Mouse (Mus musculus) MEL-GATA-1-ER (cell line): ENCODE data around the gene Pigr.

Source experiments
- DNase-seq: peaks from one replicate; pipeline ENCODE4 v3.0.0-alpha.2; 2012; ENCODE audit warnings: low read depth; ENCODE audit errors: extremely low read depth

Pigr gene

GRCm38 (mm10) chr1:130826448-130826847 lies at the start of gene Pigr:
Gene Pigr, plus strand, starts transcription at chr1:130826684.
- DNase-seq, result no peak

- no peak for DNase-seq
These were observed 46.6 kb upstream of the Pigr start for GRCm38 (mm10) chr1:130779867-130780266.

- DNase-seq, result no peak
These were observed 42.4 kb upstream of the Pigr start for GRCm38 (mm10) chr1:130784054-130784453.

DNA sequence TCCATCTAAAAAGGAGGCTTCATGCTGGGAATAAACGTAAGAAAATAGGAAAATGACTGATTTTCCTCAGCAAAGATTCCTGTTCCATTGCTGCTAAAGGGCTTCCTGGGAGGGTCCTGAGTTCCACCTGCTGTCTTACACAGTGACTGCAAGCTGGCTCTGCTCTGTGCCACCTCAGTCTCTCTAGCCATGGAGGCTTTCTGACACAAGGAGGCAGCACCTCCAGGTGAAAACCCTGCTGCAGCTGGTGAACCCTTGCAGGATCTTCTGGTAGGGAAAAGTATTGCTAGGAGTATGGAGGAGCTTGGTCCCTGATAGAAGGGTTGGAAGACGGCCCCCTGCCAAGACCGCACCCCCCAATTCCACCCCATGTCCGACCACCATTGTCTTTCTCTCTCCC lies 39.5 kb upstream of the Pigr start:
- DNase-seq, result no peak

DNA sequence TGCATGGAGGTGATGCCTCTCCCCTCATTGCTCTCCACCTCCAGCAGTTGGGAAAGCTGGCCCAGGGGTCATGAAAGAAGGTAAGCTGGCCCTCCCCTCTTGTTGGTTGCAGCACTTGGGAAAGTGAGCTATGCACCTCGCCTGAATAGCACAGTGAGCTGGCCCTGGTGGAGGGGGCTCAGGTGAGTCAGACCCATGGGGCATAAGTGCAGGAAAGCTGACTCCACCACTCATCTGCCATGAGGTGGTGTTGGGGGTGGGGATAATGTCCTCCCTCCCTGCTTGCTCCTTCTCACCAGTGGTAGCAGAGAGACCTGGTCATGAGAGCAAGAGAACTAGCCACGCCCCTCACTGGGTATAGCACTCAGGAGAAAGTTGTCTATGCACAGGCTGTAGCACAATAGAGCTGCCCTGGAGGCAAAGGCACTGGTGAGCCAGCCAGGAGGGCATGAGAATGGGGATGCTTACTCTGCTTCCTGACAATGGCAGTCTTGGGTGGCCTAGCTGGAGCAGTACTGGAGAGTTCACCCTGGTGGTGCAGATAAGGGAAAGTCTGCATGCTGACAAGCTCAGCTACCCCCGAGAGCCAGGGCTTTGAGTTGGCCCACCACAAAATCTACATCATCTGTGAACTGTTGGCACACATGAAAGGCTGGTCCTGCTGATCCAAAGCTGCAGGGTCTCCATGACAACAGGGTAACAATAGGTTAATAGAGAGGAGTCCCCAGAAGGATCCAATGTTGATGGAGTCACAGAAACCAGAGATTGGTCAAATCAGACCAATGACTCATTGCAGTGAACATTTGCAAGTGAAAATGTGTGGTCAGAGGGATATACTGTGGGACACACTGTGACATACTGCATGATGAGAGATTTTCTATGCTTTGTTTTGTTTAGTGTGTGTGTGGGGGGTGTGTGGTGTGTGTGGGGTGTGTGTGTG lies 36.7 kb upstream of the Pigr start:
- DNase-seq, result no peak

- no peak for DNase-seq
These were observed 31.2 kb upstream of the Pigr start for GRCm38 (mm10) chr1:130795331-130795730.

DNA sequence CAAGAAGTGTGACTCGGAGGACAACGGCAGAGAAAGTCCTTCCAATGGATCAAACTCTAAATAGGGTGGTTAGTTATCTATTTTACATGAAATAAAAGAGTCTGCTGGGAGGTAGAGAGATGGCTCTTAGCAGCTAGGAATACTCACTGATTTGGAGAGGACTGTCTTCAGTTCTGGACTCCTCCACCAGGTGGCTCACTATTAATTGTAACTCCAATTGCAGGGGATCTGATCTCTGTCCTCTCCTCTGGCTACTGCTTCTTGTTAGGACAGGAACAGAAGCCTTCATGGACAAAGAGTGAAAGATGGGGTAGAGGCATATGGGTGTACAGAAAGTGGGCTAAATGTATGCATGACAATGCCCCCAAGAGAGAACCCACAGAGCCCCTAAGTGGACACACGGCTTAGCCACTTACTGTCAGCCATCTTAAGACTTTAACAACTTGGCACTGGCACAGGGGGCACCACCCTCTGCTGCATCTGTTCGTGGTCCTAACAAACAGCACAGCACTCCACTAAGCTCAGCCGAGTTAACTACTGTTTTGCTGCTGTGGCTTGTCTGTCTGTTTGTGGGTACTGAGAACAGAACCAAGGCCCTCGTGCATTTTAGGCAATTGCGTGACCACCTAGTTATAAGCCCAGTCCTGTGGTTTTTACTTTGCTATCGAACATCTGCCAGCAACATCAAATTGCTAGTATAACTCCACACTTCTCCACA lies 29.4 kb upstream of the Pigr start:
- DNase-seq, result peak; percentile 33

DNA sequence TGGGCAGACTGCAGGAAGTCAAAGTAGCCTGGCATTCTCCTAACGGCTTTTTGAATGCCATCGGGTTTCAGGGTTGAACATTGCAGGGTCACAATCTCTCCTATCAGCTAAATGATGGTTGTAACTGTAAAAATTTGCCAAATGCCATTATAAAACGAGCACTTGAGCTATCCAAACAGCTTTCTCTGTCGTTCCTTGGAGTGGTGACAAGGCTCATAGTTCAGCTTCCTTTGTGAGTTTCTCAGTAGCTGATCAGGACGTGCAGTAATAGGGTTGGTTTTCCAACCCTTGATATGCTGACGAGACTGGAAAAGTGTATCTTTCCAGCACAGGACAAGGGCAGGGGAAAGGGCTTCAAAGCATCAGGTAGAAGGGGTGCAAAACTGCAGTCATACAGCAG lies 28.4 kb upstream of the Pigr start:
- no peak for DNase-seq

DNA sequence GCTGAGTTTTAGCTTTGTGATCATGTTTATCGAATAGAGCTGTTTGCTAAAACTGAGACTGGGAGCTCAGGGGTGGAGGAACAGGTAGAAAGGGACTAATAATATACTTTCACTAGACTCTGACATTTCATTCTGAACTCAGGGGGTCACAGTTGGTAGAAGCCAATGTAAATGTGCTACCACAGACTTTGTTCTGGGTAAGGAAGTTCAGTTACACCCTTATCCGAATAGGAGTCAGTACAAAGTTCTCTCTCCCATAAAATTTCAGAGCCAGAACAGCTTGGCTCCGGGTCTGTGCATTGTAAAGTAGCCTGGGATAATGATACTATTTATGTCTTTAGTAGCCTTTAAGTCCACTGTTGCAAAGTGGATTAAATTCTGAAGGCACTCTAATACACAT lies 27.9 kb upstream of the Pigr start:
- no peak for DNase-seq

DNA sequence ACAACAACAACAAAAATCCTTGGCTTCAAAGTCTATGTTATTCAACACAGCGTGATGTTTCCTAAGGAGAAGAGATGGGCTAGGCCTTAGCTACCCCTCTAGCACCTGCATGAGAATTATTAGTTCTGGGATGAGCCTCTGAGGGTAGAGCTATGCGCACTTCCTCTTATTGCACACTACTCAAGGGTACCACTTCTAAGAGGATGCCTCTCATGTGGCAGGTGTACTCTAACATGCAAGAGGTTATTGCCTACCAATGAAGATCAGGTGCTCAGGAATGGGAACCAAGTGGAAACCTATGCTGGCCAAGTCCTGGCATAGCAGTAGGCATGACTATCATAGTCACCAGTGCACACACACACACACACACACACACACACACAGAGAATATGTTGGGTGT lies 27.1 kb upstream of the Pigr start:
- no peak for DNase-seq

GRCm38 (mm10) chr1:130800602-130801001 lies 25.9 kb upstream of the Pigr start, which contains the start of gene Fcamr:
Gene Fcamr, plus strand, starts transcription at chr1:130800902.
- DNase-seq, result no peak

GRCm38 (mm10) chr1:130801511-130801910 lies 25.0 kb upstream of the Pigr start:
- no peak for DNase-seq

- DNase-seq, result no peak
These were observed 23.5 kb upstream of the Pigr start for GRCm38 (mm10) chr1:130802976-130803375.

GRCm38 (mm10) chr1:130804279-130804678 lies 22.2 kb upstream of the Pigr start:
- DNase-seq, result no peak

DNA sequence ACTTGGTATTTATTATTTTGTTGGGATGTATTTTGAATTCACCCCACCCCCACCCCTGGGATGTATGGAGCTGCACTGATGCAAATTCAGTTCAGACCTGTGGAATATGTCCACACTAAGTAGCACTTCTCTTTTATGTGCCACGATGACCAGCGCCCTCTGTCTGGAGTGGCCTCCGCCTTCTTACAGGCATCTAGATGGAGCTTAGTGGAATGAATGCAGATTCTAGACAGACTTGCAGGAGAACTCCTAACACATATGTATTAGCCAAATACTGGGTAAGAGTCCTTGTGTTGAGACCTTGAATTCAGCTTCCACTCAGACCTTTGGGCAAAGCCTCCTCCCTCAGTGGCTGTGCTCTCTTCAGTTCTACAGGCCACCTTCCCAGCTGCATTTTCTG lies 15.6 kb upstream of the Pigr start:
- no peak for DNase-seq

GRCm38 (mm10) chr1:130811316-130811715 lies 15.2 kb upstream of the Pigr start:
- DNase-seq, result no peak

GRCm38 (mm10) chr1:130819737-130820136 lies 6.7 kb upstream of the Pigr start:
- no peak for DNase-seq

DNA sequence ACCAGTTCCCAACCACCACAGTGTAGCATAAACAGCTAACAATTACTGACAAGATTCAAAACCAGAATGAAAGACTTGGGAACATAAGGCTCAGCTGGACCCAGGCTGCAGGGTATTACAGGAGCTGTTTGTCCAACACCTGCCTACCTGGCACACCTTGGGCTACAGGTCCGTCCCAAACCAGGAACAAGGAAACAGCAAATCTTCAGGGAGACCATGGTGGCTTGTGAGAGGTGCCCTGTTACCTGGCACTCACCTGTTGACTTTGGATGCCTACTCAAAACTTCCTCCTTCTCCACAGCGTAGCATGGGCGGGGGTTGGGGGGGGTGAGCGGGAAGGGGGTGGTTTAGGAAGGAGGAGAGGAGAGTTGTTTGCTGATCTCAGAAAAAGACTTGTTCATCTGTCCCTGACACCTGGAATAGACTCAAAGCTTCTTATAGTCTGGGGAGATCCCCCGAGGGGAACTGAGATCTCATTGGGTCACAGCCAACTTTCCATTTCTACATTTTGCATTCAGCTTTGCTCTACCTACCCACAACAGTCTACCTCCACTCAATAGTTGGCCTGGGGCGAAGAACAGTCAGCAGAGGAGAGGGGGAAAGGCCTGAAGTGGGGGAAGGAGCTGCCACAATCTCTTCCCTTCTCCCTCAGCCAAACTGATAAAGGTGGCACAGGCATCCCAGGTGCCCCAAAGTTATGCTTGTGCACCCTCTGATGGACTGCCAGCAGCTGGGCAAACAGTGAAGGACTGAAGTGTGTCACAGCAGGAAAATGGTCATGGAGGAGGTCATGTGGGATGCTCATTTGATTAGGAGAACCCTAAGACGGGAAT lies 6.0 kb upstream of the Pigr start:
- no peak for DNase-seq

- DNase-seq, result no peak
These were observed 5.4 kb upstream of the Pigr start for GRCm38 (mm10) chr1:130821149-130821471.

DNA sequence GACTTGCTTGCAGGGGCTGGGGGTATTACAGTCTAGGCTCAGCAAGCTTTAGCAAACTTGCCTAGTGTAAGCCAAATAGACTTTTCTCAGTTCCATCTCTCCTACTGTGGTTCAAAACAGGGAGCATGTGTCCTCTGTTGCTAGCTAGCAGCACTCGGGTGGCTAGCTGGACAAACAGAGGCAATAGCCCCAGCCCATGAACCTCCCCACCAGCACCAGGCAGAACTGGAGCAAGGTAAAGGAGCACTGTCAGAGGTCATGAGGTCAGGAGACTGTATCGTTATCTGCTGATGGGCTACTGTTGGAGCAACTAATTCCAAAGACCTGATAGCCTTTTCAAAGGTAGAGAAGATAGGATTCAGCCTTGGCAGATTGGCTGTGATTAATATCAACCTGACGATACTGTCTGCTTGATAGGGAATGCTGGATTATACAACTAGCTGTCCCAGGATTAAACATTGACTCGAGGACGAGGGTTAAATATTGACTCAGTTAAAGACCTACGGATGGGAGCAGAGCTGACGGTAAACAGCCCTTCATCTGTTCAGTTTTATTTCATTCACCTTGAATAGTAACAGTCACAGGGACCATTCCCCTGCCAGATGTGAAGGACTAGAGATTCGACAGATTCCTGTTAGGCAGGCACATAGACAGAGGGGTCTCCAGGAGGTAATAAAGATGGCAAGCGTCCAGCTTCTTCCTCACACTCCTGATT lies 4.4 kb upstream of the Pigr start:
- no peak for DNase-seq

DNA sequence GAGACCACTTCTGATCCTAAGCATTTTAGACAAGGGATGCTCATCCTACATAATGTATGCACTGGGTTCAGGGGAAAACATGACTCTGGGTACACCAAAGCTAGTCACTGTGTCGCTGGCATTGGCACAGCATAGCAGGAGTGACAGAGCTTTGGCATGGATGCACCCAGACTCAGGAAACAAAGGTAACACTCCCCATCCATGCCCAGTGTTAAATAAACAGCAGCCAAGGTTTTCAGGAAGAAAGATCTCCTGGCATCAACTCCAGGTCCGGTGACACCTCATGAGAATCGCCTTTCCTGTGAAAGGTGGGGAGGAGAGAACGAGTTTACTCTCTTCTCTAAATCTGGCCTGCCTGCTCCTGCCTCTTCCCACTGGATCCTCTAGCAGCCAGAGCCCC lies 2.2 kb downstream of the Pigr start:
- no peak for DNase-seq
